Mouse (Mus musculus): Measurements from ENCODE around the gene Rpl6.
"Not testable (repeated sequence)": the region's sequence is repeated elsewhere in the genome, so short reads cannot be mapped to it uniquely, and the experiment has no call there.

The Rpl6 gene

DNA sequence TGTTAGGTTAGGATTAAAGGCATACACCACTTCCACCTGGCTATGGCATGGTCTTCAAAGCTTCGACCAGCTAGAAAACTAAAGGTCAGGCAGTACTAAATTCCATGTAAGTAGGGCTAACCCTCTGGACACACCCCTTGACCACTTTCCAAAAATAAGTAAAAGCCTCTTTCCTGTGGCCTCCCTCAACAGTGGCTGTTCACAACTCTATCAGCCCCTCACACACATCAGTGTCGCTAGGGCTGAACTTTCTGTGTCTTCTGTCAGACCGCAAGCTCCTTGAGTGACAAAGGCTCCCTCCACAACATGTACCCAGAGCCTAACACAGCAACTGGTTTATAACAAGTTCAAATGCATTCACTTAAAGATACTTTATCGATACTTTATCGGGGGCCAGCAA, 5.9 kb upstream of the Rpl6 start:
- no peak for DNase-seq

DNA sequence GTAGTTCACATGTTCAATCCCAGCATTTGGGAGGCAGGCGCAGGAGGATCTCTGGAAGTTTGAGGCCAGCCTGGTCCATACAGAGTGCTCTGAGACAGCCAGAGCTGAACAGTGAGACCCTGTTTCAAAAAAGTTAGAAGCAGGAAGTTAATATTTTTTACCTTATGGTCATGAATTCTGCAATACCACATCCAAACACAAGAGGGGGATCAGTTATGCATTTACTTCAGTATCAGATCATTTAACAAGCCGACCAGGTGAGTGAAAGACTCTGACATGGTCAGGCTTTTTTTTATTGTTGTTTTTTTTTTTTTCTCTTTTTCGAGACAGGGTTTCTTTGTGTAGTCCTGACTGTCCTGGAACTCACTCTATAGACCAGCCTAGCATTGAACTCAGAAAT, 2.5 kb upstream of the Rpl6 start:
- DNase-seq = no peak

- no peak for DNase-seq
These were observed 1.8 kb upstream of the Rpl6 start for GRCm38 (mm10) chr5:121202467-121202866.

GRCm38 (mm10) chr5:121205537-121206130, 1.4 kb downstream of the Rpl6 start:
- DNase-seq = not testable (repeated sequence)

GRCm38 (mm10) chr5:121206540-121206939, 2.3 kb downstream of the Rpl6 start:
- no peak for DNase-seq

GRCm38 (mm10) chr5:121206984-121207383, 2.7 kb downstream of the Rpl6 start:
- no peak for DNase-seq

GRCm38 (mm10) chr5:121209755-121210600, 5.7 kb downstream of the Rpl6 start:
- no peak for DNase-seq

- DNase-seq = no peak
These were observed 6.3 kb downstream of the Rpl6 start for GRCm38 (mm10) chr5:121210601-121210924.

DNA sequence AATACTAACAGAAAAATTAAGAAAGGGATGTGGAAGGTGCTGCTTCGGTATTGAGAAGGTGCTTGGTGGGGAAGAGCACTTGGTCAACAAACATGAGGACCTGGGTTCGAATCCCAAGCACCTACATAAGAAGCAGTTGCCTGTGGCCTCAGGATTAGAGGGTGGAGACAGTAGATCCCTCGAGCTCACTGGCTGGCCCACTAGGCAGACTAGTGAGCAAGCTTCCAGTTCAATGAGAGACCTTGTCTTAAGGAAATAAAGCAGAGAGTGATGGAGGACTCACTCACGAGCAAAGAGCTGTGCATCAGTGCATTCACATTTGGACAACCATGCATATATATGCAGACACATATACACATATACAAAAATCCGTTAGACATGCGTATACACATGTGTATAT, 7.8 kb downstream of the Rpl6 start:
- DNase-seq = no peak

DNA sequence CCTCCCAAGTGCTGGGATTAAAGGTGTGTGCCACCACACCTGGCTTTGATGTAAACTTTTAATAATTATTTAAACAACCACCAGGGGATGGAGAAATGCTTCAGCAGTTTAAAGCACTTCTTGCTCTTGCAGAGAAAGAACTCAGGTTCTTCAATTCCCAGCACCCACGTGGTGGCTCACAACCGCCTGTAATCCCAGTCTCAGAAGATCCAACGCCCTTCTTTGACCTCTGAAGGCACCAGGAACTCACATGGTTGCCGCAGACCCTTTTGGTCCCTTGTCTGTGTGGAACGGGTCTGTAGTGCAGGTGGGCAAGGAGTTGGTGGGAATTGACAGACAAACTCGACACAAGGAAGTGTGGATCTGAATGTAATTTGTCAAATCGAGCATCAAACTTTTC, 10.4 kb downstream of the Rpl6 start:
- no peak for DNase-seq

DNA sequence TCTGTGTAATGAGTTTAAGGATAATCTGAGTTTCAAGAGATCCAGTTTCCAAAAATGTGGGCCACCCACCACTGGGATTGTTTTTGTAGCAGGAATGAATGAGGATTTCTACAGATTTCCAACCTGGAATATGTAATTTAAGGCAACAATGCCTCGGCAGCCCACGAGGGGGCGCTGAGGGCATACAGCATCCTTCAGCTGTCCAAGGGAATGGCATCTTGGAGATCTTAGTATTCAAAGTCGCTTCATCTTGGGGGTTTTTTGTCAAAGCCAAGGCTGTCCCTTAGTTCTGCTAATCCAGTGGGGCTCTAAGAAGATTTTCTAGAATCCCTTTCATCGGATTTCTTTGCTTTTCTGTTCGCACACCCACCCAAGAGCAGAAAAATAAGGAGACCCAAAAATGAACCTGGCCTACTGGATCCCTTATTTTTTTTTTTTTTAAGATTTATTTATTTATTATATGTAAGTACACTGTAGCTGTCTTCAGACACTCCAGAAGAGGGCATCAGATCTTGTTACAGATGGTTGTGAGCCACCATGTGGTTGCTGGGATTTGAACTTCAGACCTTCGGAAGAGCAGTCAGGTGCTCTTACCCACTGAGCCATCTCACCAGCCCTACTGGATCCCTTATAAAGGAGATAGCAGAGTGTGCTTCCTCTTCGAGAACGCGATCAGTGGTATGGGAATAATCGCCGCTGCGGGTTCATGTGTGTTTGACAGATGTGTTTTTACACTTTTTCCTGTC, 11.3 kb downstream of the Rpl6 start:
- peak; percentile 62 for DNase-seq

GRCm38 (mm10) chr5:121216126-121216446, 11.8 kb downstream of the Rpl6 start:
- DNase-seq = no peak

DNA sequence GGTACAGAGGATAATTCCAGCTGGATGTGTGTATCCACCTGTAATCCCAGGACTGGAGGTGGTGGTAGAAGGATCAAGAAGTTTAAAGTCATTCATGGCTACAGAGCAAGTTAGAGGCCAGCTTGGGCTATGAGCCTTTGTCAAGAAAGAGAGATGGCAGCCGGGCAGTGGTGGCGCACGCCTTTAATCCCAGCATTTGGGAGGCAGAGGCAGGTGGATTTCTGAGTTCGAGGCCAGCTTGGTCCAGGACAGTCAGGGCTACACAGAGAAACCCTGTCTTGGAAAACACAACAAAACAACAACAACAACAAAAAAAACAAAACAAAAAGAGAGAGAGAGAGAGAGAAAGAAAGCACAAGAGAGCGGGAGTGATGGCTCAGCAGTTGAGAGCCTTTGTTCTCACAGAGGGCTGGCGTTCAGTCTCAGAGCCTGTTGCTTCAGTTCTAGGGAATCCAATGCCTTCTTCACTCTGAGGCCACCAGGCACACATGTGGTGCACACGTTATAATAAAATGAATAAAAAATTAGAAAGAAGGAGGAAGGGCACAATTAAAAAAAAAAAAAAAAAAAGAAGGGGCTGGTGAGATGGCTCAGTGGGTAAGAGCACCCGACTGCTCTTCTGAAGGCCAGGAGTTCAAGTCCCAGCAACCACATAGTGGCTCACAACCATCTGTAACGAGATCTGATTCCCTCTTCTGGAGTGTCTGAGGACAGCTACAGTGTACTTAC, 12.5 kb downstream of the Rpl6 start:
- not testable (repeated sequence) for DNase-seq

GRCm38 (mm10) chr5:121217313-121217634, 13.0 kb downstream of the Rpl6 start:
- DNase-seq = no peak

- no peak for DNase-seq
These were observed 14.9 kb downstream of the Rpl6 start for GRCm38 (mm10) chr5:121219190-121219589.

GRCm38 (mm10) chr5:121219980-121220731, 15.9 kb downstream of the Rpl6 start, which contains the start of gene Hectd4:
TSS of gene Hectd4 (plus strand) at chr5:121220219.
- peak; percentile 95 for DNase-seq

DNA sequence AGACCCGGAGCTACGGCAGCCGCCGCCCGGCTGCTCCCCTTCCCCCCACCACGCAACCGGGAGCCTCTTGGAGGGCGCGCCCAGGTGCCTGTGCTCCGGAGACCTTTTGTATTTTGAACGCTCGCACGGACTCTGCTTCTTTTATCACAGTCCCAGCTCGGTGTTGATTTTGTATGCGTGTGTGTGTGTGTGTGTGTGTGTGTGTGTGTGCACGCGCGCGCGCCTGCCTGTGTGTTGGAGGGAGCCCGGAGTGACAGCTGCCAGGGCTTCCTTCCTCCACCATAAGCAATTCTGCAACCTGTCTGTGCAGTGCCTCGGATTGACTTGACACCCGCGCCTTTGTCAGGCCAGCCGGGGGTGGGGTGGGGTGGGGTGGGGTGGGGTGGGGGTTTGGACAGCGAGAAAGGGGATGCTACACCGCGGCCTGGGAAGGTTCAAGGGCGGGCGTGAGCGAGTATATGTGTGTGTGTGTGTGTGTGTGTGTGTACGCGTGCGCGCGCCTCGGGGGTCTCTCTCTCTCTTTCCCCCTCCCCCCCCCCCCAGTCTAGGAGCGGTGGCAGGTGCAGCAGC, 16.5 kb downstream of the Rpl6 start:
- DNase-seq = peak; percentile 56

DNA sequence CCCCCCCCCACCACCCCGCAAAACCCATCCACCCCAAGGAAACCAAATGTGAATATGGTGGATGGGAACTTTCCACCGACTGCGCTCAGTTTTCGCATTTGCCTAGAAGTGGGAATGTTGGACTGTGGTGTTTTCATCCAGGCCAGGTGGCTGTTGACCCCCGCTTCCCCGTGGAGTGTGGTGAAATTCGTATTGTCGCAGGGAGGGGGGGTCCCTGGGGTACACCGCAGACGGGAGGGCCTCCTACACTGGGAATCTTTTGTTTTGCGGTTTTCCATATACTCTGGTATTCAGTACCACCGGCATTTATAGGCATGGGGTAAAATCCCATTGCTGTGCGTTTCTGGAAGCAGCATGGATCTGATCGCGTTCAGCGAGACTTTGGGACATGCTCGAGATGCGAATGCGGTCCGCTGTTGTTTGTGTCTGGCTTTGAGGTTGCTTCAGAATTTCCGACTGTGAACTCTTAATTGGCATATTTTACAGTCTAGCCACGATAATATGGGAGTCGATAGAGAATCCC, 17.1 kb downstream of the Rpl6 start:
- no peak for DNase-seq

GRCm38 (mm10) chr5:121224020-121224419, 19.7 kb downstream of the Rpl6 start:
- not testable (repeated sequence) for DNase-seq

GRCm38 (mm10) chr5:121224856-121225255, 20.6 kb downstream of the Rpl6 start:
- no peak for DNase-seq

GRCm38 (mm10) chr5:121225854-121226253, 21.6 kb downstream of the Rpl6 start:
- DNase-seq = no peak

DNA sequence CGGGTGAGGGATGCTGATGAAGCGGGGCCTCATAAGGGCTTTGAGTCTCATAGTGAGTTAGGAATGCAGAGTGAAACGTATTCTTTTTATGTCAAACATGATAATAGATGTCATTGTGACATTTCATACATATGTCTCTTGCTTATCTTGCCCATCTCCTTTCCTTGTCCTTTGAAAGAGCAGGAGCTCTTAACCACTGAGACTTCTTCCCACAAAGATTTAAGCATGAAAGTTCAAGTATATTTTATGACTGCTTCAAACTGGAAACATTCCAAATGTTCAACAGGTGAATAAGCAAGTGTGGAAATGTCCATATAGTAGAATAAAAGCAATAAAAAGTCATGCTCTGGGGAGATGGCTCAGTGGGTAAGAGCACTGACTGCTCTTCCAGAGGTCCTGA, 22.1 kb downstream of the Rpl6 start:
- DNase-seq = no peak
